Mouse (Mus musculus) lung, postnatal 0 days (tissue): ENCODE measurements at regions not wholly inside any gene's neighbourhood (a gene's known extent, or its start where the extent isn't known, plus 50 kb on each side); places are given as distances from the start of the nearest gene placed in this dataset.

Source experiments
- ATAC-seq: fragments of 200-750 bp; cut with Nextera tagmentation; 2 replicates; pipeline ENCODE4 v1.8.0; 2017; ENCODE audit warnings: moderate library complexity
- DNase-seq: peaks from one replicate; pipeline ENCODE4 v3.0.0-alpha.2; 2016; ENCODE audit warnings: low spot score
- H3K27ac ChIP-seq: fragments of 300-500 bp; sonication (generic); 2 replicates; pipeline ENCODE4 v1.5.1; 2014; ENCODE audit warnings: antibody characterized with exemption, mild to moderate bottlenecking, low read length, mixed read lengths
- H3K27me3 ChIP-seq: fragments of 300-500 bp; sonication (generic); replicated peaks from 2 replicates; pipeline ENCODE4 v1.6.1; 2014; ENCODE audit warnings: low read length, mixed read lengths; ENCODE audit not compliant: insufficient read depth
- H3K36me3 ChIP-seq: fragments of 300-500 bp; sonication (generic); 2 replicates; pipeline ENCODE4 v1.6.1; 2014; ENCODE audit warnings: low read length, mixed read lengths; ENCODE audit not compliant: insufficient read depth
- H3K4me1 ChIP-seq: fragments of 300-500 bp; sonication (generic); 2 replicates; pipeline ENCODE4 v1.6.1; 2014; ENCODE audit warnings: antibody characterized with exemption, low read depth, low read length, mixed read lengths; ENCODE audit not compliant: insufficient read depth
- H3K4me2 ChIP-seq: fragments of 300-500 bp; sonication (generic); replicated peaks from 2 replicates; pipeline ENCODE4 v1.6.1; 2014; ENCODE audit warnings: low read depth, mild to moderate bottlenecking, low read length, moderate library complexity, mixed read lengths
- H3K4me3 ChIP-seq: fragments of 300-500 bp; sonication (generic); 2 replicates; pipeline ENCODE4 v1.5.1; 2014; ENCODE audit warnings: low read depth, low read length
- H3K9ac ChIP-seq: fragments of 300-500 bp; sonication (generic); replicated peaks from 2 replicates; pipeline ENCODE4 v1.6.1; 2014; ENCODE audit warnings: low read depth, mild to moderate bottlenecking
- H3K9me3 ChIP-seq: fragments of 300-500 bp; sonication (generic); 2 replicates; pipeline ENCODE4 v1.6.1; 2016; ENCODE audit warnings: low read length, mixed read lengths
- CTCF ChIP-seq: IDR thresholded peaks from 2 replicates; pipeline ENCODE4 v1.5.1; 2016; ENCODE audit warnings: antibody characterized with exemption, mild to moderate bottlenecking
- EP300 ChIP-seq: IDR thresholded peaks from 2 replicates; pipeline ENCODE4 v1.6.1; 2016; ENCODE audit warnings: antibody characterized with exemption, mild to moderate bottlenecking, control low read depth
- WGBS: fragments of 180-500 bp; shearing (Covaris S2); extraction: QIAGEN DNeasy Blood & Tissue Kit; methylation state at CpG from one replicate; pipeline ENCODE4 v1.1.7; 2014; 5-methylcytosine and 5-hydroxymethylcytosine counted together

- TF ChIP-seq EP300: no peak
- no peak for TF ChIP-seq CTCF
- Histone ChIP-seq H3K27ac (no peak overlapping the region), H3K36me3 (no peaks in the 10 kb centered on the region), H3K9ac (no peak overlapping the region), H3K4me3 (no peak overlapping the region), H3K4me1 (no peaks in the 10 kb centered on the region), H3K27me3 (no peaks in the 10 kb centered on the region), H3K9me3 (no peaks in the 10 kb centered on the region), H3K4me2 (no peak overlapping the region)
- no peak for DNase-seq
- no peak for ATAC-seq
- WGBS: 66% methylated on average over 1 of the region's 1 CpGs
Measured at GRCm38 (mm10) chr10:5981433-5981832, 59.2 kb upstream of the Rgs17 start.

- H3K27ac ChIP-seq: no peak overlapping the region
- H3K27me3 ChIP-seq: no peaks in the 10 kb centered on the region
- no peak overlapping the region for H3K9ac ChIP-seq
- 39% methylated on average over 1 of the region's 1 CpGs for WGBS
- no peaks in the 10 kb centered on the region for H3K36me3 ChIP-seq
- H3K4me2 ChIP-seq: no peak overlapping the region
- TF ChIP-seq EP300 (no peak), CTCF (no peak)
- no peaks in the 10 kb centered on the region for H3K4me1 ChIP-seq
- no peaks in the 10 kb centered on the region for H3K9me3 ChIP-seq
- ATAC-seq: no peak
- no peak for DNase-seq
- no peak overlapping the region for H3K4me3 ChIP-seq
Measured at GRCm38 (mm10) chr10:5978534-5978933, 56.3 kb upstream of the Rgs17 start.
